Mouse (Mus musculus) heart, embryonic 13.5 days (tissue): ENCODE measurements around the gene Wls. TPM values are rescaled to one million over a fixed set of nuclear protein-coding genes. Genes with fewer than 3 reads are reported as not detected.

ENCODE experiments used
- ATAC-seq: fragments of 200-750 bp; cut with Nextera tagmentation; 2 replicates; pipeline ENCODE4 v1.8.0; 2017; ENCODE audit warnings: moderate TSS enrichment; ENCODE audit not compliant: insufficient number of reproducible peaks, low FRiP score, low TSS enrichment; ENCODE audit errors: extremely low read depth
- H3K27ac ChIP-seq: fragments of 300-500 bp; sonication (generic); replicated peaks from 2 replicates; pipeline ENCODE4 v1.5.1; 2015; ENCODE audit warnings: moderate library complexity, mild to moderate bottlenecking, inconsistent platforms
- H3K27me3 ChIP-seq: fragments of 300-500 bp; sonication (generic); replicated peaks from 2 replicates; pipeline ENCODE4 v1.6.1; 2015; ENCODE audit warnings: mild to moderate bottlenecking, inconsistent platforms
- H3K36me3 ChIP-seq: fragments of 300-500 bp; sonication (generic); 2 replicates; pipeline ENCODE4 v1.6.1; 2015; ENCODE audit warnings: mild to moderate bottlenecking, inconsistent platforms
- H3K4me1 ChIP-seq: fragments of 300-500 bp; sonication (generic); 2 replicates; pipeline ENCODE4 v1.6.1; 2015; ENCODE audit warnings: inconsistent platforms
- H3K4me2 ChIP-seq: fragments of 300-500 bp; sonication (generic); 2 replicates; pipeline ENCODE4 v1.6.1; 2015; ENCODE audit warnings: inconsistent platforms, mild to moderate bottlenecking, moderate library complexity
- H3K4me3 ChIP-seq: fragments of 300-500 bp; sonication (generic); 2 replicates; pipeline ENCODE4 v1.5.1; 2015; ENCODE audit warnings: moderate library complexity, mild to moderate bottlenecking, inconsistent platforms
- H3K9ac ChIP-seq: fragments of 300-500 bp; sonication (generic); 2 replicates; pipeline ENCODE4 v1.6.1; 2015; ENCODE audit warnings: inconsistent platforms, mild to moderate bottlenecking, moderate library complexity
- H3K9me3 ChIP-seq: fragments of 300-500 bp; sonication (generic); 2 replicates; pipeline ENCODE4 v1.6.1; 2016; ENCODE audit warnings: inconsistent platforms
- WGBS: fragments of 180-500 bp; shearing (Covaris S2); methylation state at CpG from one replicate; pipeline ENCODE4 v1.1.7; 2015; ENCODE audit warnings: mixed read lengths; 5-methylcytosine and 5-hydroxymethylcytosine counted together
- polyA plus RNA-seq: library from polyadenylated mRNA; unstranded; fragments of >200 nt; fragmentation: Nextera tagmentation; extraction: Ambion mirVana; gene quantifications from 2 replicates; pipeline ENCODE4 v1.2.1, GENCODE M21; 2015

Wls gene
- polyA plus RNA-seq, 1 experiment from 2014 or later = 131 TPM

- Histone ChIP-seq H3K4me2 (no peak overlapping the region), H3K36me3 (peaks cover 58% of the 10 kb centered on the region), H3K27me3 (no peaks in the 10 kb centered on the region), H3K9ac (no peak overlapping the region), H3K4me3 (no peak overlapping the region), H3K4me1 (peaks cover 15% of the 10 kb centered on the region), H3K27ac (peak overlapping the region; percentile 76), H3K9me3 (no peaks in the 10 kb centered on the region)
- ATAC-seq = no peak
- 51% methylated on average over 2 of the region's 2 CpGs for WGBS
Observed at GRCm38 (mm10) chr3:159917328-159918090, 78.0 kb downstream of the Wls start.

Other genes starting within 250 kb of the Wls start
- gene Rpe65, start 240.5 kb upstream of the Wls start, polyA plus RNA-seq = not detected in 2 replicates